16 mouse cellular contexts compared by ENCODE assay signal in the genomic region with DNA sequence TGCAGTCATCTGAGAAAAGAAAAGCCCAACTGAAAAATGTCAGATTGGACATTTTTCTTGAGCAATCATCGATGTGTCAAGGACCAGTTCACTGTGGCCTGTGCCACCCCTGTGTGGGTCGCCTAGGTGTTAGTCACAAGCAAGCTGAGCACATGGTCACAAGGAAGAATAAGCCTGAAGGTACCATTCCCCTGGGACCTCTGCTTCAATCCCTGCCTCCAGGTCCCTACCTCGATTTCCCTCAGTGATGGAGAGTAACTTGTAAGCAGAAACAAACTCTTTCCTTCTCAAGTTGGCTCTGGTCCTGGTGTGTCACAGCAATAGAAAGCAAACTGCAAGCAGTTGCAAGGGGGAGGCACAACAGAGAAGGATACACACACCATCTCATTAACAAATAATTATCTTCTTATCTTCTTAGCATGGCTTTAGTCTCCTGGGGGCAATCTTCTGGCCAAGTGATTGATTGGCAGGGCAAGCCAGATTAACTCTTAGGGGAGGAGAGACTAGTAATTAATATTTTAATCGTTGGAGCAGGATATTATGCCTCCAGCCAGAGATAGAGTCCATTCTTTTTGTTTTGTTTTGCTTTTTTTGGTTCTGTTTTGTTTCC. TPM values are rescaled to one million over a fixed set of nuclear protein-coding genes. Genes with fewer than 3 reads are reported as not detected.
DNase-seq lines count a peak whose midpoint lies in the region; ATAC-seq and TF ChIP-seq lines count a peak whose summit lies in the region.
"Had no signal": no experiment of that assay in that cellular context is flagged by ENCODE, and none has a peak within 500 bp of the region (broad histone marks: within the 10 kb centered on the region; RNA-seq: fewer than 3 reads in every experiment).

No protein-coding gene starts in this region.

- H3K79me2 ChIP-seq in heart, adult 2 months (replicated peaks; ENCODE audit: control insufficient read depth, insufficient read depth, low read length) = peaks cover 3% of the 10 kb centered on the region

- WGBS in heart, adult 2 months = 48% methylated on average over 4 of the region's 4 CpGs
- 55% methylated on average over 4 of the region's 4 CpGs for WGBS in midbrain, embryonic 11.5 days
- WGBS in midbrain, embryonic 15.5 days = 55% methylated on average over 4 of the region's 4 CpGs
- 53% methylated on average over 4 of the region's 4 CpGs for WGBS in forebrain, embryonic 10.5 days

- peaks cover 12% of the 10 kb centered on the region for H3K4me1 ChIP-seq in heart, adult 2 months (ENCODE audit: control insufficient read depth, insufficient read depth, low read length)
- 0 out of 2 replicates have a peak, but pooled peaks cover 5% of the 10 kb centered on the region for H3K4me1 ChIP-seq in midbrain, embryonic 11.5 days (ENCODE audit: control insufficient read depth, insufficient read depth, low read length)
- 0 out of 2 replicates have a peak, but pooled peaks cover 4% of the 10 kb centered on the region for H3K4me1 ChIP-seq in midbrain, embryonic 15.5 days
- H3K4me1 ChIP-seq in brown adipose tissue, adult 24 weeks (ENCODE audit: control insufficient read depth, insufficient read depth, insufficient read length, low read length) = peaks cover 17% of the 10 kb centered on the region
- peaks cover 13% of the 10 kb centered on the region for H3K4me1 ChIP-seq in forebrain, embryonic 10.5 days
- H3K4me1 ChIP-seq: intestine, embryonic 15.5 days; neural tube, embryonic 12.5 days had no signal

- peak overlapping the region; percentile 58 for H3K27ac ChIP-seq in heart, adult 2 months
- no peak overlapping the region for H3K27ac ChIP-seq in midbrain, embryonic 11.5 days (ENCODE audit: low read depth, low read length)
- no peak overlapping the region for H3K27ac ChIP-seq in midbrain, embryonic 15.5 days
- H3K27ac ChIP-seq in brown adipose tissue, adult 24 weeks (replicated peaks; ENCODE audit: low read depth, low read length) = peak overlapping the region; percentile 43
- no peak overlapping the region for H3K27ac ChIP-seq in forebrain, embryonic 10.5 days
- H3K27ac ChIP-seq: forebrain, embryonic 12.5 days; heart, embryonic 13.5 days; intestine, embryonic 15.5 days; liver, embryonic 14.5 days; neural tube, embryonic 12.5 days had no signal

- no peak overlapping the region for H3K9ac ChIP-seq in heart, adult 2 months (ENCODE audit: low read depth, low read length)
- H3K9ac ChIP-seq in midbrain, embryonic 11.5 days (ENCODE audit: low read length) = no peak overlapping the region
- no peak overlapping the region for H3K9ac ChIP-seq in midbrain, embryonic 15.5 days
- H3K9ac ChIP-seq: forebrain, embryonic 12.5 days; heart, embryonic 13.5 days; intestine, embryonic 15.5 days; liver, embryonic 14.5 days; neural tube, embryonic 12.5 days had no signal

- no peaks in the 10 kb centered on the region for H3K27me3 ChIP-seq in heart, adult 2 months (ENCODE audit: control insufficient read depth, insufficient read depth, low read length)
- H3K27me3 ChIP-seq in midbrain, embryonic 11.5 days (ENCODE audit: control insufficient read depth, insufficient read depth, low read length) = no peaks in the 10 kb centered on the region
- H3K27me3 ChIP-seq in midbrain, embryonic 15.5 days (replicated peaks) = no peaks in the 10 kb centered on the region
- H3K27me3 ChIP-seq in forebrain, embryonic 10.5 days (ENCODE audit: poor library complexity, severe bottlenecking) = no peaks in the 10 kb centered on the region
- H3K27me3 ChIP-seq: forebrain, embryonic 12.5 days; heart, embryonic 13.5 days; intestine, embryonic 15.5 days; megakaryocyte, embryonic 14.5 days; neural tube, embryonic 12.5 days had no signal

- H3K4me3 ChIP-seq in heart, adult 2 months = no peak overlapping the region
- H3K4me3 ChIP-seq in midbrain, embryonic 11.5 days (ENCODE audit: low read depth, low read length) = no peak overlapping the region
- no peak overlapping the region for H3K4me3 ChIP-seq in midbrain, embryonic 15.5 days
- no peak overlapping the region for H3K4me3 ChIP-seq in brown adipose tissue, adult 24 weeks (ENCODE audit: insufficient read depth, low read depth, low read length)
- H3K4me3 ChIP-seq in forebrain, embryonic 10.5 days = no peak overlapping the region
- H3K4me3 ChIP-seq: forebrain, embryonic 12.5 days; heart, embryonic 13.5 days; intestine, embryonic 15.5 days; megakaryocyte, embryonic 14.5 days; neural tube, embryonic 12.5 days had no signal

- no peak overlapping the region for H3K4me2 ChIP-seq in midbrain, embryonic 11.5 days
- H3K4me2 ChIP-seq in midbrain, embryonic 15.5 days = no peak overlapping the region
- H3K4me2 ChIP-seq: forebrain, embryonic 12.5 days; heart, embryonic 13.5 days; intestine, embryonic 15.5 days; neural tube, embryonic 12.5 days had no signal

- no peak for TF ChIP-seq POLR2A in heart, adult 2 months (IDR thresholded peaks at IDR 0.05; ENCODE audit: insufficient read depth, low read depth, low read length)

- peak; percentile 30; the same call in 1 of the 2 replicates for ATAC-seq in midbrain, embryonic 11.5 days (ENCODE audit: low FRiP score)
- no peak for ATAC-seq in midbrain, embryonic 15.5 days (replicated peaks)
- ATAC-seq: intestine, embryonic 15.5 days had no signal

- DNase-seq in heart, adult 2 months = no peak
- no peak for DNase-seq in heart, postnatal 36 days
- peak; percentile 79 for DNase-seq in midbrain, embryonic 11.5 days (ENCODE audit: low spot score, missing footprints)
- peak; percentile 27 for DNase-seq in retina, postnatal 7 days (ENCODE audit: low read depth, low spot score)
- no peak for DNase-seq in forebrain, embryonic 10.5 days (ENCODE audit: extremely low spot score, low spot score)
- DNase-seq: cerebellum, adult 8-10 months; left cerebral cortex, postnatal 4 days; thymus, postnatal 25 days had no signal

- intact Hi-C loops in heart, adult 2 months (cut with DNase I) = loop anchor here (2.0 kb wide), 1 partner anchor 17 kb away; no protein-coding TSS in a partner anchor
- intact Hi-C loops in heart, postnatal 36 days (cut with DNase I) = loop anchor here (2.0 to 5.0 kb wide), 2 partner anchors 13 to 35 kb away; no protein-coding TSS in a partner anchor

- TF ChIP-seq CTCF in heart, adult 2 months (IDR thresholded peaks at IDR 0.05) = no peak

- TF ChIP-seq EP300 in heart, adult 2 months (IDR thresholded peaks at IDR 0.05; ENCODE audit: insufficient read depth, low read depth, low read length) = no peak

- H3K9me3 ChIP-seq in midbrain, embryonic 11.5 days (ENCODE audit: control insufficient read depth, low read length) = no peaks in the 10 kb centered on the region
- H3K9me3 ChIP-seq in midbrain, embryonic 15.5 days = no peaks in the 10 kb centered on the region
- no peaks in the 10 kb centered on the region for H3K9me3 ChIP-seq in forebrain, embryonic 10.5 days
- H3K9me3 ChIP-seq: forebrain, embryonic 12.5 days; heart, embryonic 13.5 days; intestine, embryonic 15.5 days; megakaryocyte, embryonic 14.5 days; neural tube, embryonic 12.5 days had no signal

- peaks cover 8% of the 10 kb centered on the region for H3K36me3 ChIP-seq in heart, adult 2 months (ENCODE audit: control insufficient read depth, insufficient read depth, low read length)
- no peaks in the 10 kb centered on the region for H3K36me3 ChIP-seq in midbrain, embryonic 11.5 days (ENCODE audit: control insufficient read depth, insufficient read depth, low read length)
- no peaks in the 10 kb centered on the region for H3K36me3 ChIP-seq in midbrain, embryonic 15.5 days (replicated peaks)
- no peaks in the 10 kb centered on the region for H3K36me3 ChIP-seq in forebrain, embryonic 10.5 days (replicated peaks)
- H3K36me3 ChIP-seq: forebrain, embryonic 12.5 days; heart, embryonic 13.5 days; intestine, embryonic 15.5 days; neural tube, embryonic 12.5 days had no signal

RNA-seq across cellular contexts. Expression of gene Cped1, which starts 51.8 kb away (rescaled TPM):
- total RNA-seq in heart, adult 2 months (2021) = 10 to 100 TPM; 23.0 to 23.3 TPM
- polyA plus RNA-seq in heart, adult 2 months (2012; rRNA removed) = 6.9 and 13.5 TPM in 2 replicates
- total RNA-seq in heart, postnatal 36 days (2021) = 10 to 100 TPM; 22.1 to 22.2 TPM
- 9.6 and 12.9 TPM in 2 replicates for polyA plus RNA-seq in midbrain, embryonic 11.5 days (2014; fragmentation: Nextera tagmentation; extraction: Ambion mirVana)
- 3.3 and 3.4 TPM in 2 replicates for polyA plus RNA-seq in midbrain, embryonic 15.5 days (2015; fragmentation: Nextera tagmentation; extraction: Ambion mirVana)
- polyA plus RNA-seq in brown adipose tissue, adult 24 weeks (2012; ENCODE audit: insufficient read depth, insufficient read length, missing spikeins) = 37.5 and 39.6 TPM in 2 replicates
- 24.3 and 25.5 TPM in 2 replicates for polyA plus RNA-seq in forebrain, embryonic 10.5 days (2016; fragmentation: Nextera tagmentation; extraction: Ambion mirVana)

Comparison
In these comparisons a context has a peak if more than half of its experiments do, and no peak if none do; other contexts are left out.
1. DNase-seq: peak in midbrain, embryonic 11.5 days (single experiment) and retina, postnatal 7 days (single experiment); none in heart, adult 2 months (0 of 2), heart, postnatal 36 days (0 of 2) and forebrain, embryonic 10.5 days (single experiment).
2. H3K27ac ChIP-seq: peak in heart, adult 2 months (single experiment) and brown adipose tissue, adult 24 weeks (single experiment); none in midbrain, embryonic 11.5 days (single experiment), midbrain, embryonic 15.5 days (single experiment) and forebrain, embryonic 10.5 days (single experiment).